Mouse (Mus musculus): ENCODE results near the gene Rufy2.
"Not testable (repeated sequence)": the region's sequence is repeated elsewhere in the genome, so short reads cannot be mapped to it uniquely, and the experiment has no call there.

Gene Rufy2

DNA sequence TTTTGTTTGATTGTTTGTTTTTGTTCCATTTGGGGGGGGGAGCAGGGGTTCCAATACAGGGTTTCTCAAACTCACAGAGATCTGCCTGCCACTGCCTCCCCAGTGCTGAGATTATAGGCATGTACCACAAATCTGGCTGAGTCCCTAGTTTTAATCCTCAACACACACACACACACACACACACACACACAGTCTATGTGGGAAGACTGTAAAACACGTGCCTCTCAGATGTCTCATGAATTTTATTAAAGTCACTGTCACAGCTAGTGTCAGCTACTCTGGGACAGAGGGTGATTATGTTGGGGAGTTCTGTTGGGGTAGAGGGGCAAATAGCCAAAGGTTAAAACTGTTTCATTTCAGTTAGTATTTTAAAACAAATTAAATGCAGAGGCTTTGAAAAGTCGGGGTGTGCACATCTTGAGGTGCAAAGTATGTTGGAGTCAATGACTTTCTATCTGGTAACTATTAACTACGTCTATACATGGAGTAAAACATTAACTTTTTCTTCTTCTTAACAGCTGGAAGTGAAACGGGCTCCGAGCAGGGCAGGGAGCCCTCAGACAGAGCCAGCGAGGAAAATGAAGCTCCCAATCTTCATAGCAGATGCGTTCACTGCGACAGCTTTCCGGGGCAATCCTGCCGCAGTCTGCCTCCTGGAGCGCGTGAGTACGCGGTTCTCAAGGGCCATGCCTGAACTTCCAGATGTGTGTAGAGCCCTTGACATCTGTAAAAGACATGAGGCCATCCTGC lies 58.7 kb downstream of the Rufy2 start:
- in situ Hi-C loops (cut with MboI; ENCODE audit: low pct_unique_long_range_greater_than_20kb in 1 of 2, low sequenced_read_pairs in 2 of 2, unreplicated experiment in 1 of 2), result no loop called here

DNA sequence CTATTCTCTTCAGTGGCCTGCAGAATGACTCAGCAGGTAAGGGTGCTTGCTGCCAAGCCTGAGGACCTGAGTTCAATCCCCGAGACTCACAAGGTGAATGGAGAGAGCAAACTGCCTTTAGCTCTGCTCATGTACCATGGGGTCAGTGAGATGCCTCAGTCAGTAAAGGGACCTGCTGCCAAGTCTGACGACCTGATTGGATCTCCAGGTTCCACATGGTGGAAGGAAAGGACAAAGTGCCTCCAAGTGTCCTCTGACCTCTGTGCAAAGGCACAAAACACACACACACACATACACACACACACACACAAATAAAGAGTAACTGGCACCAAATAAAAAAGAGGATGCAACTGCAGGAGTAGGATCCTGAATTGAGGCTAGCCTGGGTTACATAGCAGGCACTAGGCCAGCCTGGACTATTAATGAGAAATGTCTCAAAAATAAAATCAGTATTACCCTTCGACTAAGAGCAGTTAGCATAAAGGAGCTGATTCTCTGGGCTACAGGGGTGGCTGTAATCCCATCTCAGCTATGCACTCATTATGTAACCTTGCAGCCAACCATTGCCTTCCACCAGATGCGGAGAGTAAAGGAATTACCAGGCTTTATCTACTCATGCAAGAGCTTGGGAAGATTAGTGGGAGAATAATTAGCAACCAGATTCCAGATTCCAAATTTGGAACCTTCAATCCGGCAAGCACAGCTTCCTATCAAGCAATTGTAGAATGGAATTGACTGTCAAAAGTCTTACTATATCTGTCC lies 60.0 kb downstream of the Rufy2 start:
- in situ Hi-C loops (cut with MboI; ENCODE audit: low pct_unique_long_range_greater_than_20kb in 1 of 2, low sequenced_read_pairs in 2 of 2, unreplicated experiment in 1 of 2), result loop anchor here in 1 of 2 experiments (5.0 kb wide), 1 partner anchor 37 kb away; no protein-coding TSS in a partner anchor

DNA sequence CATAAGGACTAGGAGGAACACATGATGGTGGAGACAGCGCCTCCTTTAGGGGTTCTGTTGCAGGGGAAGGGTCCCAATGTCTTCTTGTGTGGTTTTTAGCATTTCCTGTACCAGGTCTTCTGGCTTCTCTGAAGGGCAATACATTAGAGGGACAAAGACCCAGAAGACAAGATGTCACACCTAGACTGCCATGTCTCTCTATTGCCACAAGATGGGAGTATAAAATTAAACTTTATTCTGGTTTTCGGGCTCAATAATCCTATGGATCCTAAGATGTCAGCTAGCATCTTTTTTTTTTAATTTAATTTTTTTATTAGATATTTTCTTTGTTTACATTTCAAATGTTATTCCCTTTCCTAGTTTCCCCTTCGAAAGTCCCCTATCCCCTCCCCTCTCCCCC lies 63.1 kb downstream of the Rufy2 start:
- in situ Hi-C loops (cut with MboI; ENCODE audit: low pct_unique_long_range_greater_than_20kb in 1 of 2, low sequenced_read_pairs in 2 of 2, unreplicated experiment in 1 of 2), result loop anchor here in 1 of 2 experiments (5.0 kb wide), 1 partner anchor 34 kb away; no protein-coding TSS in a partner anchor

DNA sequence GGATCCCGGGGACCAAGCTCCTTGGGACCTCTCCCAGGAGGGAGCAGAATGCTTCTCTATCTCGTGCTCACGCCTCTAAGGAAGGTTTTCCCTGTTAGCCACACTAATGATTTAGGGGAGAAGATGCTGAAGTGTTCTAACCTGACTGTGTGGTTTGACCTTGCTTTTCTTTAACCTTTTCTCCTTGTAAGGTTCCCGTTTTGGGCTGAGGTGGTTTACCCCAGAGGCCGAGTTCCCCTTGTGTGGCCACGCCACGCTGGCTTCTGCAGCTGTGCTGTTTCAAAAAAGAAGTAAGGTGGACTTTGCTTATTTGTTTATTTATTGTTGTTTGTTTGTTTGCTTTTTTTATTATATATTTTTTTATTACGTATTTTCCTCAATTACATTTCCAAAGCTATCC lies 67.7 kb downstream of the Rufy2 start:
- in situ Hi-C loops (cut with MboI; ENCODE audit: low pct_unique_long_range_greater_than_20kb in 1 of 2, low sequenced_read_pairs in 2 of 2, unreplicated experiment in 1 of 2), result no loop called here

DNA sequence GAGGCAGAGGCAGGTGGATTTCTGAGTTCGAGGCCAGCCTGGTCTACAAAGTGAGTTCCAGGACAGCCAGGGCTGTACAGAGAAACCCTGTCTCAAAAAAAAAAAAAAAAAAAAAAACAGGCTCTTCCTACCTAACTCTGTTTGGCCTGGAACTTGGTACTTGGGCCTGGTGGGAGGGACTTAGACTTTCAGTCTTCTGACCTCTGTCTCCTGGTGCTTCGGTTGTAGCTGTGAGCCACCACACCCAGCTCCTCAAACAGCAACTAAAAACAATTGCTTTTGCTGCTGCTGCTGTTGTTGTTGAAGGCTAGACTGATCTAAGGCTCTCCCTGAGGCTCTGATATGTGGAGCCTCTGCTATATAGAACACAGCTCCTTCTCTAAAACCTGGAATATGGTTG lies 69.1 kb downstream of the Rufy2 start:
- in situ Hi-C loops (cut with MboI; ENCODE audit: low pct_unique_long_range_greater_than_20kb in 1 of 2, low sequenced_read_pairs in 2 of 2, unreplicated experiment in 1 of 2), result no loop called here

DNA sequence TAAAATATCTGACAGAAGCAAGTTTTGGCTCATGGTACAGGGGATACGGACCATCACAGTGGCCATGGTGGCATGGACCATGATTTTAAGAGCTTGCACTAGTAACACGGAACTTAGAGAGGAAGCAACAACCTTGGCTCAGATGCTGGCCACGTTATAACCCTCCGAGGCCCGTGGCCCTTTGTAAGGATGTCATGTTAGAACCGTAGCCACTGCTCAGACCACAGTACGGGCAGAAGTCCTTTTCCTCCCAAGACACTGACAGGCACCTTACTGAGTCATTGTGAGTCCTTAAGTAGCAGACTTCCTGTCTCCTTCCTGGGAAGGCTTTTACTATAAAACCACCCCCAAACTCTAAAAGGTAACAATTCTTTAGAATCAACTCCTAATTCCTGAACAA lies 71.2 kb downstream of the Rufy2 start:
- in situ Hi-C loops (cut with MboI; ENCODE audit: low pct_unique_long_range_greater_than_20kb in 1 of 2, low sequenced_read_pairs in 2 of 2, unreplicated experiment in 1 of 2), result no loop called here

DNA sequence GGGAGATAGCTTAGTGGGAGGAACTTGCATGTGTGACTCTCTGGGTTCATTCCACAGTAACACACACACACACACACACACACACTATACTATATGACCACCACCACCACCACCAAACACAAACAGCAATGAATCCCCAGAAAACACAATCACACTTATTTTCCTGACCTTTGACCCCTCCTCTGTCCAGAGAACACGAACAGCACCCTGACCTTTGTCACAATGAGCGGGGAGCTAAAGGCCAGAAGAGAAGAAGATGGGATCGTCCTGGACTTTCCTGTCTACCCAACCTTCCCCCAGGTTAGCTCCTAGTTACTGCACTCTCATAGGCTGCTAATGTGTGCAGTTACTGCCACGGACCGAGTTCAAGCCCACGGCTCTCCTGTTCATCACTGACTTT lies 72.0 kb downstream of the Rufy2 start:
- in situ Hi-C loops (cut with MboI; ENCODE audit: low pct_unique_long_range_greater_than_20kb in 1 of 2, low sequenced_read_pairs in 2 of 2, unreplicated experiment in 1 of 2), result no loop called here

DNA sequence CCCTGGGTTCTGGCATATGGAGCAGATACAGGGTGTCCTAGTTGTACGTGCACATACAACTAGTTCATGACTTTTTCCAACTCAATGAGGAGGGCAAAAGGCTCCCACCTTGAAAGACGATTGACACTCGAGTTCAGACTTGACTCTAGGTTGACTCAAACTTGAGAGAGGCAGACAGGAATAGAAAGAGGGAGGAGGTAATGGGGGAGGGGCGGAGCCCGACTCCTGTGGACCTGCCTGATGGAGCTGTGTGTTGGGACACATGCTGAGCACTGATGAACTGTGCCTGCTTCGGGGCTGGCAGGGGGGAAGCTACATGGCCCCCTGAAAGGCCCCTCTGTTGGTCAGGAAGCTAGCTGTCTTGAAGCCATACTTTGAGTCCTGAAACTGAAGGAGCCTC lies 73.0 kb downstream of the Rufy2 start:
- in situ Hi-C loops (cut with MboI; ENCODE audit: low pct_unique_long_range_greater_than_20kb in 1 of 2, low sequenced_read_pairs in 2 of 2, unreplicated experiment in 1 of 2), result no loop called here

DNA sequence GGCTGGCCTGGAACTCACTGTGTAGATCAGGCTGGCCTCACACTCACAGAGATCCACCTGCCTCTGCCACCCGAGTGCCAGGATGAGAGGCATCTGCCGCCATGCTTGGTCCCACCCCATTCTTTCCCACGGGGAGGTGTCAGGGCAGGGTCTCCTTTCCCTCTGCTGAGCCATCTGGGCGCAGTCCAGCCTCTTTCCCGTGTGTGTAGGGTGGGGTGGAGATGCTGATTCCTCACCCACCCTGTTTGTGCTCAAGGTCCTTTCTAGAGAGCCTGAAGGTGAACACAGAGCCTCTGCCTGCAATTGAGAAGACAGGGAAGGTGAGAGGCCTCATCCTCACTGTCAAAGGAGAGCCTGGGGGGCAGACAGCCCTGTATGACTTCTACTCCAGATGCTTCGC lies 74.0 kb downstream of the Rufy2 start:
- in situ Hi-C loops (cut with MboI; ENCODE audit: low pct_unique_long_range_greater_than_20kb in 1 of 2, low sequenced_read_pairs in 2 of 2, unreplicated experiment in 1 of 2), result not testable (repeated sequence)

DNA sequence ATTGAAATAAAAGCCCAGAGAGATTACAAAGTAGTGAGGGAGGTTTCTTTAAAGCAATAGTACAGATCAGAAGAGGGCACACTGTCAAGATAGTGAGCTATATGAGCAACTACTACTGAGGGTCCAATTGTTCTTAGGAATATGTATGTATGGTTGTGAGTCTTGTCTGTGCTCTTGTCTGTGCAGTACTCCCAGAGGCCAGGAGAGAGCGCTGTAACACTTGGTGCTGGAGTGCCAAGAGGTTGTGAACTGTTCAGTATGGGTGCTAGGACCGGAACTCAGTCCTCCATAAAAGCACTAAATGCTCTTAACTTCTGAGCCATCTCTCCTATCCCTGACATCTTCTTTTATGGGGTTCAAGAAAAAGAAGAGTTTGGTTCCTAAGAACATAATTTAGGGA lies 74.6 kb downstream of the Rufy2 start:
- in situ Hi-C loops (cut with MboI; ENCODE audit: low pct_unique_long_range_greater_than_20kb in 1 of 2, low sequenced_read_pairs in 2 of 2, unreplicated experiment in 1 of 2), result no loop called here

DNA sequence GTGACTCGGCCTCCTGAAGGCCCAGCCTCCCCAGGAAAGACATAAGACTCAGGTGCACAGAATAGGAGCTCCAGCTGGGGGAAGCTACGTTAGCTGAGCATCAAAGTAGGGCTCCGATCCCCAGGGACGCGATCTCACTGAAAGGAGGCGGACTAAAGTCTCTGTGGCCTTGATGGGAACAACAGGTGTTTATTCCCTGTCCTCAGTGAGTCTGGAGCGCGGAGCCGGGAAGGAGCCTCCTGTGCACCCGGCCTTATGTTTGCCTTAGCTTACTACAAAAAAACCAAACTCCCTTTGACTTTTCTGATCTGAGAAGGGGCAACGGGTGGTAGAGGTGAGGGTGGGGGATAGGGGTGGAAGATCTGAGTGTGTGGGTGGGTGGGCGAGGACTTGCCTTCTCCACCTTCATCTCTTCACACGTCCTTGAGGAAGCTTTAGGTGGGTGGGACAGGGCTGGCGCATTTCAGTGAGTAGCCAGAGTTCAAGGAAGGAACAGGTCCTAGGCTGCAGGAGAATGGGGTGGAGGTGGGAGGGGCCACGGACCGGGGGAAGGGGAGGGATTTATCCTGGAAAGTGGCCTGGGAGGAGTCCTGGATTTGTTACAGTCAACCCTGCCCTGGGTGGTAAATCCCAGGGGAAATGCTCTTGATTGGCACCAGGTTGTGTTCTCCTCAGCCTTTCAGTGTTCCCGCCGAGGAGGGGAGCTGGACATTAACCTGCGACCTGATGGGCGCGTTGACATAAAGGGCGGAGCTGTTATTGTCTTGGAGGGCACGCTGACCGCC lies 77.1 kb downstream of the Rufy2 start:
- in situ Hi-C loops (cut with MboI; ENCODE audit: low pct_unique_long_range_greater_than_20kb in 1 of 2, low sequenced_read_pairs in 2 of 2, unreplicated experiment in 1 of 2), result no loop called here

DNA sequence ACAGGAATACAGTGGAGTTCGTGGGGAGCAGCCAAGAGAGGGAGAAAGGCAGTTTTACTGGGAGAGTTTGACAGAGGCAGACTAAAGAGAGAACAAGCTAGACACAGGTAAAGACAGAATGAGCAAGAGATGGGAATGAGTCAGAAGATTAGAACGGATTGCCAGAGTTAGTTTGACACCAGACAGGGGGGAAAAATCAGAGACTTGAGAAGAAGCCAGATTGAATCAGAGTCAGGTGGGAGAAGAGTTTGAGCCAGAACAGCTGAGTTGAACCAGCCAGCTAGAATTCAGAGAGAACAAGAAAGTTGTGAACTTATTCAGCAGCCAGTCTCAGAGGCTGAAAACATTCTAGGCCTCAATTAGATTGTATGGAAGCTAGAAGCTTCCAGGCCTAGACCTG lies 79.8 kb downstream of the Rufy2 start, which contains the start of gene Pbld1:
Gene Pbld1, plus strand, starts transcription at position 301 of the 400 bp plus-strand sequence.
- in situ Hi-C loops (cut with MboI; ENCODE audit: low pct_unique_long_range_greater_than_20kb in 1 of 2, low sequenced_read_pairs in 2 of 2, unreplicated experiment in 1 of 2), result loop anchor here in 1 of 2 experiments (10.0 kb wide), 1 partner anchor 75 kb away; the partner anchor contains the start of gene Rufy2

DNA sequence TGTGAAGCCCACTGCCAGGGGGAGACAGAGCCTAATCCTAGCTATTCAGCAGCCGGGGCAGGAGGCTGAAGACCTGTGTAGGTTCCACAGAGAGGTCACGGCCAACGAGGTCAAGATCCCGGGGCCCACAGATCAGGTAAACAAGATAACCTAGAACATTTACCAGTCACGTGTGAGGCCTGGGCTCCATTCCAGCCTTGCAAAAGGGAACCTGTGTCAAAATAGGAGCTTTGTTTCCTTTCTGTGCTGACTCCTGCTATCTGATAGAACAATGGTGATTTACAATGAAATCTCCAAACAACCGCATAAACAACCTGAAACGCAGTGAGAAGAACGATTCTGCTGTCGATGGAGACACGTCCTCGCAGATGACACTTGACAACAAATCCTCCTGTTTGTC lies 80.4 kb downstream of the Rufy2 start:
- in situ Hi-C loops (cut with MboI; ENCODE audit: low pct_unique_long_range_greater_than_20kb in 1 of 2, low sequenced_read_pairs in 2 of 2, unreplicated experiment in 1 of 2), result loop anchor here in 1 of 2 experiments (10.0 kb wide), 1 partner anchor 76 kb away; the partner anchor contains the start of gene Rufy2

DNA sequence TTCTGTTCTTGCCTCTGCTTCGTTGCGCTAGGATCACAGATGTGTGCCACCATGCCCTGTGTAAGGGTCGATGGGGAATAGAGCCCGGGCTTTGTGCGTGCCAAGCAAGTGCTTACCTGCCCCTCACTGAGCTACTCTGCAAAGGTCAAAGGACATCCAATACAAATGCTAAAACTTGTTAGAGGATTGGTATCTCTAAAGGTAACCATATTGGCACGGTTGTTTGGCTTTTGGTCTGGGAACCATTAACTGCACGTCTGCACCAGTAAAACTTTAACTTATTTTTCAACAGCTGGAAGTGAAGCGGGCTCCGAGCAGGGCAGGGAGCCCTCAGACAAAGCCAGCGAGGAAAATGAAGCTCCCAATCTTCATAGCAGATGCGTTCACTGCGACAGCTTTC lies 81.2 kb downstream of the Rufy2 start:
- in situ Hi-C loops (cut with MboI; ENCODE audit: low pct_unique_long_range_greater_than_20kb in 1 of 2, low sequenced_read_pairs in 2 of 2, unreplicated experiment in 1 of 2), result loop anchor here in 1 of 2 experiments (10.0 kb wide), 1 partner anchor 76 kb away; the partner anchor contains the start of gene Rufy2

DNA sequence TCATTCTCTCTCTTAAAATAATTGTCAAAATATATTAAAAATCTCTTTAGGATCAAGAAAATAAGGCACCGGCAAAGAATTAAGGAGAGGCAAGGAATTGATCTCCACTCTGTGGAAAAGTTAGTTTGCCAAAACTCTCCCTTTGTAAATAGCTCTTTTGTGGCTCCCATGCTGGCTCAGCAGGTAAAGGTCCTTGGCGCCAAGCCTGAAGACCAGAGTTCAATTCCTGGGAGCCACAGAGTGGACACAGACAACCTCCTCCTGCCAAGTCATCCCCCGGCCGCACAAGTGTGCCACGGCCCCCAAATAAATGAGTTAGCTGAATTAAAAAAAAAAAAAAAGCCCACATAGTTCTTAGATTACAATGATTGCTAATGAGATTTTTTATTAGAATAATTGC lies 82.7 kb downstream of the Rufy2 start:
- in situ Hi-C loops (cut with MboI; ENCODE audit: low pct_unique_long_range_greater_than_20kb in 1 of 2, low sequenced_read_pairs in 2 of 2, unreplicated experiment in 1 of 2), result loop anchor here in 1 of 2 experiments (10.0 kb wide), 1 partner anchor 78 kb away; the partner anchor contains the start of gene Rufy2

DNA sequence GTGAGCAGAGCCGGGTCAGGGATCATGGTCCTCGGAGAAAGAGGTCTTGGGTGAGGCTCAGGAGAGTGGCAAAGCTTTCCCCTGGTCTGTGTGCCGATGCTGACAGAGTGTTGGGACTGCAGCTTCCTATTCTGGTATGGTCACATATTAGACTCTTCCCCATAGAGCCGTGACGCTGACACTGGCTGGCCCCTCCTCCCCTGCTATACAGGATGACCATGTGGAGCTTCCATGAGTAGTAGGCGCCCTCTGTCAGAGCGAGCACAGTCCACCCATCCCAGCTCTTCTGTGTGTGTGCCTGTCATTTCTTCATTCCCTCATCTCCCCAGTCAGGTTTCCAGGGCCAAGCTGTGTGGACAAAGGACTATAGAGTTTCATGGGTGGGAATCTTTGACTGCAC lies 83.3 kb downstream of the Rufy2 start:
- in situ Hi-C loops (cut with MboI; ENCODE audit: low pct_unique_long_range_greater_than_20kb in 1 of 2, low sequenced_read_pairs in 2 of 2, unreplicated experiment in 1 of 2), result loop anchor here in 1 of 2 experiments (10.0 kb wide), 1 partner anchor 79 kb away; the partner anchor contains the start of gene Rufy2

DNA sequence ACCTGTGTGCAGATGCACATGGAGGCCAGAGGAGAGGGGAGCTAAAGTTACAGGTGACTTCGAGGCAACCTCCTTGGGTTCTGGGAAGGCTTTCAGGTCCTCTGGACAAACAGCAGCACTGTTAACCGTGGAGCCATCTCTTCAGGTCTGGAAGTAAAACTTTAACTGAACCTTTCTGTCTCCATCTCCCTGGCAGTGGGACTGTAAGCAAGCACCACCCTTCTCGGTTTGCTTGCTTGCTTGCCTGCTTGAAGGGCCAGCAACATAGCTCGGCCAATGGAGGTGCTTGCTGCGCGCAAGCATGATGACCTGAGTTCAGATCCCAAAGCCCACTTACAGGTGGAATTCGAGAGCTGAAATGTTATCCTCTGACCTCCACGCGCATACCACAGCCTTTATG lies 84.5 kb downstream of the Rufy2 start:
- in situ Hi-C loops (cut with MboI; ENCODE audit: low pct_unique_long_range_greater_than_20kb in 1 of 2, low sequenced_read_pairs in 2 of 2, unreplicated experiment in 1 of 2), result loop anchor here in 1 of 2 experiments (10.0 kb wide), 1 partner anchor 80 kb away; the partner anchor contains the start of gene Rufy2

DNA sequence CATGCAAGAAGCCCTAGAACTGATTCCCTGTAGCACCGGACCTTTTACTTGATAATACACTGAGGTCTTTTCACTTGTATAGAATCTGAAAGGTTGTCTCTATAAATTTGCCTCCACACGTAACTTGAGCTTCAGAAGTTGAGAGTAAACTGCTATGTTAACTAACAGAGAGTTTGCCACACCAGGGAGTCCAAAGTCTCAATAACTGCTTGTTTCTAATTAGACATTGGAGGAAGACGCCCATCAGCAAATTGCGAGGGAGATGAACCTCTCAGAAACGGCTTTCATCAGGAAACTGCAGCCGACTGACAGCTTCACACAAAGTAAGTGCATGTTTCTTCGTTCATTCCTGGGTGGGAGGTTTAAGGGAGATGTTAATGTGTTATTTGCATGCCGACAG lies 85.5 kb downstream of the Rufy2 start:
- in situ Hi-C loops (cut with MboI; ENCODE audit: low pct_unique_long_range_greater_than_20kb in 1 of 2, low sequenced_read_pairs in 2 of 2, unreplicated experiment in 1 of 2), result loop anchor here in 1 of 2 experiments (10.0 kb wide), 1 partner anchor 81 kb away; the partner anchor contains the start of gene Rufy2

All from mouse embryonic stem cell (cell line).